ENCODE assay signal across 11 mouse cellular contexts in the genomic region with DNA sequence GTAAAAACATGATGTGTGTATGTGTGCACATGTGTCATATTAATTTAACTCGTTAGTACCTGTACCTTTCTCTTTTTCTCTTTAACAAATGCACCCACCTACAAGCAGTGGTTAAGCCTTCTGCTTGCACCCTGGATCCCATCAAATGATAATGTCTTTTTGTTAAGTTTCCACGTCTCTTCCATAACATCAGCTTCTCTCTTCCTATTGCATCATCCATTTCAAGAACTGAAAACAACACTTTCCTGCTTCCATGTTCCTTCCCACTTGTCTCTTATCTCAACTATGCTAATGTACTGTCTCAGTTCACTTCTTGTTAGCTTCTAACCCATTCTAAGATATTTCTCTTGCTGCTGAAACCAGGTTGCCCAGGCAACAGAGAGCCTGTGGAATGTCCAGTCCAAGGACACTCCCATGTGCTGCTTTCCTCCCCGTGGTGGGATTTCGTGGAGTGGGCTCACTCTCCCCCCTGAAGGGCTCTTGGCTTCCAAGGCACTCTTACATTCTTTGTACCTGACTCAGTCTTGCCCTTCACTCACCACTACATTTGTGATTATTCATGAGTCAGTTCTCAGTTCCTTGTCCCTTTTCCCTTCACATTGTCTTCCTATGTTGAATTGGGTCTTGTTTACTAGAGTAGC.
DNase-seq lines count a peak whose midpoint lies in the region; ATAC-seq lines count a peak whose summit lies in the region.
"Had no signal": no experiment of that assay in that cellular context is flagged by ENCODE, and none has a peak within 500 bp of the region (broad histone marks: within the 10 kb centered on the region; RNA-seq: fewer than 3 reads in every experiment).

No protein-coding gene starts in this region.

- no peak overlapping the region for H3K27ac ChIP-seq in lung, embryonic 15.5 days
- no peak overlapping the region for H3K27ac ChIP-seq in liver, embryonic 11.5 days (ENCODE audit: low read depth, low read length)

- no peaks in the 10 kb centered on the region for H3K36me3 ChIP-seq in lung, embryonic 15.5 days
- no peaks in the 10 kb centered on the region for H3K36me3 ChIP-seq in liver, embryonic 11.5 days (ENCODE audit: control insufficient read depth, insufficient read depth, low read length)

- intact Hi-C loops in gastrocnemius, postnatal 36 days (cut with DNase I): no loop called here

- WGBS in lung, embryonic 15.5 days: 27% methylated on average over 4 of the region's 4 CpGs
- 46% methylated on average over 4 of the region's 4 CpGs for WGBS in liver, embryonic 11.5 days

- peak; percentile 26 for DNase-seq in adrenal gland, adult 2 months
- no peak for DNase-seq in adrenal gland, postnatal 4 days (ENCODE audit: low spot score in 2 of 2)
- peak; percentile 84 for DNase-seq in 3T3-L1 (ENCODE audit: low read depth, low spot score)
- peak; percentile 39 for DNase-seq in embryo, embryonic 9.5 days (ENCODE audit: extremely low spot score)
- DNase-seq in frontal cortex, postnatal 10 days (ENCODE audit: low spot score in 2 of 2): no peak
- no peak for DNase-seq in gastrocnemius, postnatal 36 days
- no peak for DNase-seq in liver, embryonic 11.5 days (ENCODE audit: low spot score)
- DNase-seq: cerebellum, postnatal 25 days; heart, adult 11 months; kidney, adult 2 months had no signal

- no peaks in the 10 kb centered on the region for H3K9me3 ChIP-seq in lung, embryonic 15.5 days
- no peaks in the 10 kb centered on the region for H3K9me3 ChIP-seq in liver, embryonic 11.5 days (ENCODE audit: control insufficient read depth, low read length)

- no peak overlapping the region for H3K4me3 ChIP-seq in lung, embryonic 15.5 days
- no peak overlapping the region for H3K4me3 ChIP-seq in liver, embryonic 11.5 days (ENCODE audit: low read depth, low read length)

- H3K4me2 ChIP-seq in lung, embryonic 15.5 days: no peak overlapping the region
- no peak overlapping the region for H3K4me2 ChIP-seq in liver, embryonic 11.5 days

- ATAC-seq in lung, embryonic 15.5 days (ENCODE audit: borderline replicate concordance, extremely low read depth, low FRiP score, low TSS enrichment): peak; percentile 94
- no peak for ATAC-seq in liver, embryonic 11.5 days (replicated peaks; ENCODE audit: low FRiP score)

- no peaks in the 10 kb centered on the region for H3K4me1 ChIP-seq in lung, embryonic 15.5 days
- no peaks in the 10 kb centered on the region for H3K4me1 ChIP-seq in liver, embryonic 11.5 days (replicated peaks; ENCODE audit: control insufficient read depth, insufficient read depth, low read length)

- no peaks in the 10 kb centered on the region for H3K27me3 ChIP-seq in lung, embryonic 15.5 days
- no peaks in the 10 kb centered on the region for H3K27me3 ChIP-seq in liver, embryonic 11.5 days (replicated peaks; ENCODE audit: control insufficient read depth, insufficient read depth, low read length)

- no peak overlapping the region for H3K9ac ChIP-seq in lung, embryonic 15.5 days
- no peak overlapping the region for H3K9ac ChIP-seq in liver, embryonic 11.5 days (ENCODE audit: low read depth, low read length)

Comparison
In these comparisons a context has a peak if more than half of its experiments do, and no peak if none do; other contexts are left out.
1. DNase-seq: peak in adrenal gland, adult 2 months (single experiment), 3T3-L1 (single experiment) and embryo, embryonic 9.5 days (single experiment); none in adrenal gland, postnatal 4 days (0 of 2), frontal cortex, postnatal 10 days (0 of 2), gastrocnemius, postnatal 36 days (0 of 2) and liver, embryonic 11.5 days (single experiment).